ENCODE assay signal across 13 mouse cellular contexts in genomic region chr6:86053594-86053993, GRCm38 (mm10). TPM values are rescaled to one million over a fixed set of nuclear protein-coding genes. Genes with fewer than 3 reads are reported as not detected.
A peak's percentile ranks its signal among the peaks of the same experiment; 100 is the strongest.
DNase-seq lines count a peak whose midpoint lies in the region; ATAC-seq and TF ChIP-seq lines count a peak whose summit lies in the region.
"Had no signal": no experiment of that assay in that cellular context is flagged by ENCODE, and none has a peak within 500 bp of the region (broad histone marks: within the 10 kb centered on the region; RNA-seq: fewer than 3 reads in every experiment).

No protein-coding gene starts in this region.

- H3K9ac ChIP-seq in forebrain, postnatal 0 days = 0 out of 2 replicates have a peak overlapping the region, but pooled peaks have one; percentile 48
- no peak overlapping the region for H3K9ac ChIP-seq in liver, embryonic 14.5 days (replicated peaks)
- H3K9ac ChIP-seq in neural tube, embryonic 13.5 days = peak overlapping the region; percentile 55
- H3K9ac ChIP-seq: limb, embryonic 13.5 days had no signal

- no peak overlapping the region for H3K4me3 ChIP-seq in left cerebral cortex, adult 2 months
- H3K4me3 ChIP-seq in forebrain, postnatal 0 days (ENCODE audit: low read depth, low read length) = no peak overlapping the region
- H3K4me3 ChIP-seq in liver, embryonic 14.5 days (ENCODE audit: insufficient read depth in 1 of 2, low read depth in 2 of 2, low read length in 2 of 2) = no peak overlapping the region
- no peak overlapping the region for H3K4me3 ChIP-seq in neural tube, embryonic 13.5 days
- H3K4me3 ChIP-seq: heart, adult 2 months; limb, embryonic 13.5 days had no signal

- 54% methylated on average over 5 of the region's 5 CpGs for WGBS in forebrain, postnatal 0 days
- WGBS in liver, embryonic 14.5 days (ENCODE audit: insufficient replicate concordance) = 29% methylated on average over 5 of the region's 5 CpGs
- 63% methylated on average over 5 of the region's 5 CpGs for WGBS in neural tube, embryonic 13.5 days

- no peak for TF ChIP-seq CTCF in left cerebral cortex, adult 2 months (IDR thresholded peaks at IDR 0.05)
- no peak for TF ChIP-seq CTCF in forebrain, postnatal 0 days (IDR thresholded peaks at IDR 0.05; ENCODE audit: low read depth)
- no peak for TF ChIP-seq CTCF in liver, embryonic 14.5 days (IDR thresholded peaks at IDR 0.05; ENCODE audit: low read depth)

- H3K27me3 ChIP-seq in forebrain, postnatal 0 days (ENCODE audit: insufficient read depth, low read length) = no peaks in the 10 kb centered on the region
- no peaks in the 10 kb centered on the region for H3K27me3 ChIP-seq in liver, embryonic 14.5 days (ENCODE audit: control insufficient read depth, insufficient read depth, low read length)
- H3K27me3 ChIP-seq in neural tube, embryonic 13.5 days = no peaks in the 10 kb centered on the region
- H3K27me3 ChIP-seq: limb, embryonic 13.5 days had no signal

- H3K36me3 ChIP-seq in forebrain, postnatal 0 days (ENCODE audit: insufficient read depth) = 0 out of 2 replicates have a peak, but pooled peaks cover 4% of the 10 kb centered on the region
- H3K36me3 ChIP-seq in liver, embryonic 14.5 days (replicated peaks; ENCODE audit: control insufficient read depth, insufficient read depth, low read depth) = no peaks in the 10 kb centered on the region
- no peaks in the 10 kb centered on the region for H3K36me3 ChIP-seq in neural tube, embryonic 13.5 days
- H3K36me3 ChIP-seq: limb, embryonic 13.5 days had no signal

- TF ChIP-seq EP300 in liver, embryonic 14.5 days (IDR thresholded peaks at IDR 0.05; ENCODE audit: low read depth) = no peak

- DNase-seq in left cerebral cortex, adult 2 months (ENCODE audit: extremely low spot score in 1 of 2, low spot score in 2 of 2) = no peak
- DNase-seq in left cerebral cortex, postnatal 14 days (ENCODE audit: low spot score in 2 of 2) = no peak
- DNase-seq in forebrain, postnatal 0 days = no peak
- no peak for DNase-seq in liver, embryonic 14.5 days (ENCODE audit: low read depth in 3 of 3, low spot score in 3 of 3)
- no peak for DNase-seq in ovary, postnatal 10 days (ENCODE audit: low spot score)
- DNase-seq in layer of hippocampus, adult 9-10 months (ENCODE audit: low spot score) = no peak
- no peak for DNase-seq in urinary bladder, postnatal 4 days (ENCODE audit: low spot score in 2 of 2)
- DNase-seq: heart, adult 2 months had no signal

- no peak overlapping the region for H3K4me2 ChIP-seq in forebrain, postnatal 0 days (ENCODE audit: low read depth)
- H3K4me2 ChIP-seq in liver, embryonic 14.5 days (ENCODE audit: low read depth) = no peak overlapping the region
- H3K4me2 ChIP-seq in neural tube, embryonic 13.5 days = peak overlapping the region; percentile 37
- H3K4me2 ChIP-seq: limb, embryonic 13.5 days had no signal

- H3K9me3 ChIP-seq in forebrain, postnatal 0 days (ENCODE audit: low read length) = no peaks in the 10 kb centered on the region
- H3K9me3 ChIP-seq in liver, embryonic 14.5 days (ENCODE audit: control insufficient read depth, low read length) = no peaks in the 10 kb centered on the region
- no peaks in the 10 kb centered on the region for H3K9me3 ChIP-seq in neural tube, embryonic 13.5 days
- H3K9me3 ChIP-seq: limb, embryonic 13.5 days had no signal

- intact Hi-C loops in left cerebral cortex, adult 2 months (cut with DNase I) = no loop called here
- intact Hi-C loops in left cerebral cortex, postnatal 14 days (cut with DNase I) = no loop called here

- ATAC-seq in forebrain, postnatal 0 days = no peak
- peak; percentile 71 for ATAC-seq in liver, embryonic 14.5 days (ENCODE audit: insufficient read depth)
- ATAC-seq in neural tube, embryonic 13.5 days (ENCODE audit: low read depth) = no peak

- H3K27ac ChIP-seq in left cerebral cortex, adult 2 months = peak overlapping the region; percentile 60
- H3K27ac ChIP-seq in forebrain, postnatal 0 days (ENCODE audit: low read depth, low read length) = peak overlapping the region; percentile 97
- H3K27ac ChIP-seq in liver, embryonic 14.5 days = no peak overlapping the region
- H3K27ac ChIP-seq in neural tube, embryonic 13.5 days (replicated peaks) = peak overlapping the region; percentile 98
- H3K27ac ChIP-seq: heart, adult 2 months; limb, embryonic 13.5 days had no signal

- peaks cover 51% of the 10 kb centered on the region for H3K4me1 ChIP-seq in forebrain, postnatal 0 days (ENCODE audit: insufficient read depth)
- peaks cover 3 to 26% of the 10 kb centered on the region in 2 experiments for H3K4me1 ChIP-seq in liver, embryonic 14.5 days (replicated peaks; ENCODE audit: control insufficient read depth in 2 of 2, insufficient read depth in 2 of 2, low read length in 1 of 2)
- peaks cover 80% of the 10 kb centered on the region for H3K4me1 ChIP-seq in neural tube, embryonic 13.5 days (replicated peaks)
- H3K4me1 ChIP-seq: limb, embryonic 13.5 days had no signal

RNA-seq across cellular contexts. Expression of gene Add2, which starts 25.1 kb away (rescaled TPM):
- total RNA-seq in left cerebral cortex, adult 2 months (2021) = 100 to 1,000 TPM; 222 to 223 TPM
- total RNA-seq in left cerebral cortex, postnatal 14 days (2021) = 100 to 1,000 TPM; 225 to 236 TPM
- total RNA-seq in forebrain, postnatal 0 days (2014; rRNA removed) = 267 and 333 TPM in 2 replicates
- 175 and 186 TPM in 2 replicates for polyA plus RNA-seq in forebrain, postnatal 0 days (2015; fragmentation: Nextera tagmentation; extraction: Ambion mirVana)
- 65.0 and 73.5 TPM in 2 replicates for polyA plus RNA-seq in liver, embryonic 14.5 days (2012; rRNA removed)
- polyA plus RNA-seq in liver, embryonic 14.5 days (2014; fragmentation: Nextera tagmentation; extraction: Ambion mirVana) = 54.9 and 68.6 TPM in 2 replicates
- polyA plus RNA-seq in neural tube, embryonic 13.5 days (2015; fragmentation: Nextera tagmentation; extraction: Ambion mirVana) = 137 and 148 TPM in 2 replicates

RNA-seq across cellular contexts. Expression of gene Figla, which starts 37.6 kb away (rescaled TPM):
- total RNA-seq in left cerebral cortex, adult 2 months (2021) = not detected
- not detected for total RNA-seq in left cerebral cortex, postnatal 14 days (2021)
- not detected in 2 replicates for total RNA-seq in forebrain, postnatal 0 days (2014; rRNA removed)
- not detected in 2 replicates for polyA plus RNA-seq in forebrain, postnatal 0 days (2015; fragmentation: Nextera tagmentation; extraction: Ambion mirVana)
- not detected in 2 replicates for polyA plus RNA-seq in liver, embryonic 14.5 days (2012; rRNA removed)
- polyA plus RNA-seq in liver, embryonic 14.5 days (2014; fragmentation: Nextera tagmentation; extraction: Ambion mirVana) = not detected in 2 replicates
- polyA plus RNA-seq in neural tube, embryonic 13.5 days (2015; fragmentation: Nextera tagmentation; extraction: Ambion mirVana) = not detected in 2 replicates
- total RNA-seq: heart, adult 2 months had no signal
- polyA plus RNA-seq: heart, adult 2 months; intestine, embryonic 14.5 days; large intestine, adult 2 months; limb, embryonic 13.5 days; spleen, adult 2 months had no signal
